Mouse (Mus musculus) thymus, adult 2 months (tissue): ENCODE data around the gene Creb3l1. TPM values are rescaled to one million over a fixed set of nuclear protein-coding genes. Genes with fewer than 3 reads are reported as not detected.

Experiments used
- DNase-seq: peaks from one replicate; pipeline ENCODE4 v3.0.0; 2021
- H3K27ac ChIP-seq: fragments of 200-500 bp; 2 replicates; pipeline ENCODE4 v1.5.1; 2012; ENCODE audit warnings: low read length, control low read depth; ENCODE audit not compliant: control insufficient read depth, insufficient read depth
- H3K27me3 ChIP-seq: fragments of 200-500 bp; 2 replicates; pipeline ENCODE4 v1.6.1; 2012; ENCODE audit warnings: mild to moderate bottlenecking, low read length, moderate library complexity, mixed read lengths; ENCODE audit not compliant: control insufficient read depth, insufficient read depth
- H3K36me3 ChIP-seq: fragments of 200-500 bp; 2 replicates; pipeline ENCODE4 v1.6.1; 2012; ENCODE audit warnings: mild to moderate bottlenecking, low read length, moderate library complexity; ENCODE audit not compliant: control insufficient read depth, insufficient read depth
- H3K4me1 ChIP-seq: fragments of 200-500 bp; replicated peaks from 2 replicates; pipeline ENCODE4 v1.6.1; 2012; ENCODE audit warnings: low read length; ENCODE audit not compliant: control insufficient read depth, insufficient read depth
- H3K4me3 ChIP-seq: fragments of 200-500 bp; 2 replicates; pipeline ENCODE4 v1.5.1; 2012; ENCODE audit warnings: mild to moderate bottlenecking, low read length, control low read depth, moderate library complexity; ENCODE audit not compliant: control insufficient read depth, insufficient read depth
- CTCF ChIP-seq: fragments of 200-500 bp; IDR thresholded peaks from 2 replicates; pipeline ENCODE4 v1.5.1; 2012; ENCODE audit warnings: mild to moderate bottlenecking, control low read depth, low read length, moderate library complexity, borderline replicate concordance; ENCODE audit not compliant: control insufficient read depth, poor library complexity, insufficient read depth; ENCODE audit errors: extremely low read depth
- POLR2A ChIP-seq: fragments of 200-500 bp; IDR thresholded peaks from 2 replicates; pipeline ENCODE4 v1.6.1; 2012; ENCODE audit warnings: mild to moderate bottlenecking, low read length, control low read depth, moderate library complexity; ENCODE audit not compliant: control insufficient read depth, poor library complexity, insufficient read depth; ENCODE audit errors: extremely low read depth
- WGBS: fragments of 180-500 bp; shearing (Covaris S2); methylation state at CpG from one replicate; pipeline ENCODE4 v1.1.7; 2018; 5-methylcytosine and 5-hydroxymethylcytosine counted together
- polyA plus RNA-seq: library from polyadenylated mRNA; depleted of rRNA; stranded (reverse); fragments of >200 nt; gene quantifications from 2 replicates; pipeline ENCODE4 v1.2.3, GENCODE M21; 2012

Gene Creb3l1
- polyA plus RNA-seq, 1 experiment = 1.8 TPM

GRCm38 (mm10) chr2:91993409-91993808 is 30.9 kb downstream of the Creb3l1 start:
- no peaks in the 10 kb centered on the region for H3K36me3 ChIP-seq
- H3K27ac ChIP-seq = no peak overlapping the region
- no peaks in the 10 kb centered on the region for H3K27me3 ChIP-seq
- TF ChIP-seq CTCF (no peak), POLR2A (no peak)
- H3K4me1 ChIP-seq = no peaks in the 10 kb centered on the region
- no peak overlapping the region for H3K4me3 ChIP-seq
- DNase-seq = no peak
- WGBS = 88% methylated on average over 3 of the region's 3 CpGs

GRCm38 (mm10) chr2:91989750-91990149 is 34.6 kb downstream of the Creb3l1 start:
- DNase-seq = no peak
- H3K36me3 ChIP-seq = no peaks in the 10 kb centered on the region
- H3K4me1 ChIP-seq = peaks cover 14% of the 10 kb centered on the region
- no peak overlapping the region for H3K27ac ChIP-seq
- no peak for TF ChIP-seq POLR2A
- TF ChIP-seq CTCF = no peak
- H3K27me3 ChIP-seq = no peaks in the 10 kb centered on the region
- H3K4me3 ChIP-seq = no peak overlapping the region

GRCm38 (mm10) chr2:91987542-91987941 is 36.8 kb downstream of the Creb3l1 start:
- Histone ChIP-seq H3K27ac (no peak overlapping the region), H3K4me1 (peaks cover 18% of the 10 kb centered on the region), H3K36me3 (no peaks in the 10 kb centered on the region), H3K4me3 (no peak overlapping the region), H3K27me3 (no peaks in the 10 kb centered on the region)
- no peak for TF ChIP-seq CTCF
- TF ChIP-seq POLR2A = no peak
- WGBS = 1% methylated on average over 3 of the region's 3 CpGs
- DNase-seq = peak; percentile 82

- Histone ChIP-seq H3K4me3 (no peak overlapping the region), H3K27ac (0 out of 2 replicates have a peak overlapping the region, but pooled peaks have one; percentile 7), H3K4me1 (peaks cover 18% of the 10 kb centered on the region), H3K27me3 (no peaks in the 10 kb centered on the region), H3K36me3 (no peaks in the 10 kb centered on the region)
- WGBS = 5% methylated on average over 5 of the region's 5 CpGs
- DNase-seq = no peak
- TF ChIP-seq CTCF = peak; percentile 20; the same call in 1 of the 2 replicates
- no peak for TF ChIP-seq POLR2A
These were observed 38.2 kb downstream of the Creb3l1 start for GRCm38 (mm10) chr2:91986071-91986470.

GRCm38 (mm10) chr2:91984906-91985525 is 39.3 kb downstream of the Creb3l1 start:
- 42% methylated on average over 9 of the region's 9 CpGs for WGBS
- Histone ChIP-seq H3K27ac (peak overlapping the region; percentile 18), H3K4me1 (peaks cover 18% of the 10 kb centered on the region)

GRCm38 (mm10) chr2:91984439-91984838 is 39.9 kb downstream of the Creb3l1 start:
- DNase-seq = peak; percentile 85
- WGBS = 4% methylated on average over 7 of the region's 13 CpGs
- peak overlapping the region; percentile 19 for H3K4me3 ChIP-seq

More at GRCm38 (mm10) chr2:91984906-91985525, 39.3 kb downstream of the Creb3l1 start:
- DNase-seq = no peak
- H3K4me3 ChIP-seq = no peak overlapping the region
- no peaks in the 10 kb centered on the region for H3K36me3 ChIP-seq
- H3K27me3 ChIP-seq = no peaks in the 10 kb centered on the region
- TF ChIP-seq POLR2A = no peak
- TF ChIP-seq CTCF = no peak

More at GRCm38 (mm10) chr2:91984439-91984838, 39.9 kb downstream of the Creb3l1 start:
- TF ChIP-seq CTCF (no peak), POLR2A (peak; percentile 30; the same call in 1 of the 2 replicates)
- H3K27ac ChIP-seq = peak overlapping the region; percentile 25; the same call in 1 of the 2 replicates
- H3K36me3 ChIP-seq = no peaks in the 10 kb centered on the region
- no peaks in the 10 kb centered on the region for H3K27me3 ChIP-seq
- H3K4me1 ChIP-seq = peaks cover 18% of the 10 kb centered on the region
